Mouse (Mus musculus): ENCODE measurements around the gene Map1a. TPM values are rescaled to one million over a fixed set of nuclear protein-coding genes. Genes with fewer than 3 reads are reported as not detected.

Map1a gene
- total and polyA plus RNA-seq, 3 experiments, result 0.77 to 9.4 TPM; not detected in 1

Other genes with a start within 250 kb of the Map1a start
- not detected in 2 replicates for gene Tgm5, start 203.8 kb upstream of the Map1a start, total RNA-seq (2012; rRNA removed)
- gene Tgm5, start 203.8 kb upstream of the Map1a start, polyA plus RNA-seq (2012; ENCODE audit: insufficient read depth in 1 of 2, insufficient read length in 2 of 2, low read depth in 1 of 2, low replicate concordance in 2 of 2, missing spikeins in 1 of 2), result not detected
- gene Tgm7, start 179.8 kb upstream of the Map1a start, total RNA-seq (2012; rRNA removed), result not detected in 2 replicates
- gene Tgm7, start 179.8 kb upstream of the Map1a start, polyA plus RNA-seq (2012; ENCODE audit: insufficient read depth in 1 of 2, insufficient read length in 2 of 2, low read depth in 1 of 2, low replicate concordance in 2 of 2, missing spikeins in 1 of 2), result not detected
- 9.3 and 10.8 TPM in 2 replicates for gene Adal, start 149.2 kb upstream of the Map1a start, total RNA-seq (2012; rRNA removed)
- 100 to 1,000 TPM in 1 of 2 experiments, 10 to 100 TPM in 1; 12.1 to 101 TPM for gene Adal, start 149.2 kb upstream of the Map1a start, polyA plus RNA-seq (2012; ENCODE audit: insufficient read depth in 1 of 2, insufficient read length in 2 of 2, low read depth in 1 of 2, low replicate concordance in 2 of 2, missing spikeins in 1 of 2)
- 9.4 and 13.2 TPM in 2 replicates for gene Lcmt2, start 148.9 kb upstream of the Map1a start, total RNA-seq (2012; rRNA removed)
- gene Lcmt2, start 148.9 kb upstream of the Map1a start, polyA plus RNA-seq (2012; ENCODE audit: insufficient read depth in 1 of 2, insufficient read length in 2 of 2, low read depth in 1 of 2, low replicate concordance in 2 of 2, missing spikeins in 1 of 2), result 10 to 100 TPM in 1 of 2 experiments, not detected in 1; 12.9 TPM
- gene Tubgcp4, start 118.9 kb upstream of the Map1a start, total RNA-seq (2012; rRNA removed), result 27.9 and 31.3 TPM in 2 replicates
- gene Tubgcp4, start 118.9 kb upstream of the Map1a start, polyA plus RNA-seq (2012; ENCODE audit: insufficient read depth in 1 of 2, insufficient read length in 2 of 2, low read depth in 1 of 2, low replicate concordance in 2 of 2, missing spikeins in 1 of 2), result 10 to 100 TPM in 1 of 2 experiments, not detected in 1; 38.9 TPM
- 6.5 and 6.7 TPM in 2 replicates for gene Zscan29, start 118.5 kb upstream of the Map1a start, total RNA-seq (2012; rRNA removed)
- gene Zscan29, start 118.5 kb upstream of the Map1a start, polyA plus RNA-seq (2012; ENCODE audit: insufficient read depth in 1 of 2, insufficient read length in 2 of 2, low read depth in 1 of 2, low replicate concordance in 2 of 2, missing spikeins in 1 of 2), result 100 to 1,000 TPM in 1 of 2 experiments, 10 to 100 TPM in 1; 10.2 to 199 TPM
- 13.4 and 16.6 TPM in 2 replicates for gene Trp53bp1, start 18.2 kb upstream of the Map1a start, total RNA-seq (2012; rRNA removed)
- gene Trp53bp1, start 18.2 kb upstream of the Map1a start, polyA plus RNA-seq (2012; ENCODE audit: insufficient read depth in 1 of 2, insufficient read length in 2 of 2, low read depth in 1 of 2, low replicate concordance in 2 of 2, missing spikeins in 1 of 2), result 100 to 1,000 TPM in 1 of 2 experiments, 10 to 100 TPM in 1; 37.3 to 160 TPM
- gene Ppip5k1, start 65.8 kb downstream of the Map1a start, total RNA-seq (2012; rRNA removed), result 8.7 and 10.4 TPM in 2 replicates
- 10 to 100 TPM in 1 of 2 experiments, not detected in 1; 14.8 TPM for gene Ppip5k1, start 65.8 kb downstream of the Map1a start, polyA plus RNA-seq (2012; ENCODE audit: insufficient read depth in 1 of 2, insufficient read length in 2 of 2, low read depth in 1 of 2, low replicate concordance in 2 of 2, missing spikeins in 1 of 2)
- not detected in 2 replicates for gene Ckmt1, start 68.1 kb downstream of the Map1a start, total RNA-seq (2012; rRNA removed)
- gene Ckmt1, start 68.1 kb downstream of the Map1a start, polyA plus RNA-seq (2012; ENCODE audit: insufficient read depth in 1 of 2, insufficient read length in 2 of 2, low read depth in 1 of 2, low replicate concordance in 2 of 2, missing spikeins in 1 of 2), result not detected
- not detected in 2 replicates for gene Strc, start 97.6 kb downstream of the Map1a start, total RNA-seq (2012; rRNA removed)
- gene Strc, start 97.6 kb downstream of the Map1a start, polyA plus RNA-seq (2012; ENCODE audit: insufficient read depth in 1 of 2, insufficient read length in 2 of 2, low read depth in 1 of 2, low replicate concordance in 2 of 2, missing spikeins in 1 of 2), result not detected
- gene Pdia3, start 124.2 kb downstream of the Map1a start, total RNA-seq (2012; rRNA removed), result 70.7 and 89.4 TPM in 2 replicates
- gene Pdia3, start 124.2 kb downstream of the Map1a start, polyA plus RNA-seq (2012; ENCODE audit: insufficient read depth in 1 of 2, insufficient read length in 2 of 2, low read depth in 1 of 2, low replicate concordance in 2 of 2, missing spikeins in 1 of 2), result 100 to 1,000 TPM; 471 to 473 TPM
- gene Catsper2, start 124.2 kb downstream of the Map1a start, total RNA-seq (2012; rRNA removed), result 1.1 and 1.2 TPM in 2 replicates
- 1 to 10 TPM in 1 of 2 experiments, not detected in 1; 2.5 TPM for gene Catsper2, start 124.2 kb downstream of the Map1a start, polyA plus RNA-seq (2012; ENCODE audit: insufficient read depth in 1 of 2, insufficient read length in 2 of 2, low read depth in 1 of 2, low replicate concordance in 2 of 2, missing spikeins in 1 of 2)
- gene Ell3, start 154.7 kb downstream of the Map1a start, total RNA-seq (2012; rRNA removed), result not detected in 2 replicates
- not detected for gene Ell3, start 154.7 kb downstream of the Map1a start, polyA plus RNA-seq (2012; ENCODE audit: insufficient read depth in 1 of 2, insufficient read length in 2 of 2, low read depth in 1 of 2, low replicate concordance in 2 of 2, missing spikeins in 1 of 2)
- 352 and 370 TPM in 2 replicates for gene Serf2, start 159.6 kb downstream of the Map1a start, total RNA-seq (2012; rRNA removed)
- 100 to 1,000 TPM in 1 of 2 experiments, not detected in 1; 469 TPM for gene Serf2, start 159.6 kb downstream of the Map1a start, polyA plus RNA-seq (2012; ENCODE audit: insufficient read depth in 1 of 2, insufficient read length in 2 of 2, low read depth in 1 of 2, low replicate concordance in 2 of 2, missing spikeins in 1 of 2)
- 8.5 and 17.6 TPM in 2 replicates for gene Hypk, start 163.7 kb downstream of the Map1a start, total RNA-seq (2012; rRNA removed)
- 10 to 100 TPM in 1 of 2 experiments, not detected in 1; 79.7 TPM for gene Hypk, start 163.7 kb downstream of the Map1a start, polyA plus RNA-seq (2012; ENCODE audit: insufficient read depth in 1 of 2, insufficient read length in 2 of 2, low read depth in 1 of 2, low replicate concordance in 2 of 2, missing spikeins in 1 of 2)
- gene Serinc4, start 167.2 kb downstream of the Map1a start, total RNA-seq (2012; rRNA removed), result 0.75 and 1.2 TPM in 2 replicates
- under 1 TPM in 1 of 2 experiments, not detected in 1; 0.38 TPM for gene Serinc4, start 167.2 kb downstream of the Map1a start, polyA plus RNA-seq (2012; ENCODE audit: insufficient read depth in 1 of 2, insufficient read length in 2 of 2, low read depth in 1 of 2, low replicate concordance in 2 of 2, missing spikeins in 1 of 2)
- 17.2 and 20.3 TPM in 2 replicates for gene Mfap1b, start 184.5 kb downstream of the Map1a start, total RNA-seq (2012; rRNA removed)
- 10 to 100 TPM in 1 of 2 experiments, not detected in 1; 19.1 TPM for gene Mfap1b, start 184.5 kb downstream of the Map1a start, polyA plus RNA-seq (2012; ENCODE audit: insufficient read depth in 1 of 2, insufficient read length in 2 of 2, low read depth in 1 of 2, low replicate concordance in 2 of 2, missing spikeins in 1 of 2)
- gene Mfap1a, start 217.1 kb downstream of the Map1a start, total RNA-seq (2012; rRNA removed), result 23.5 and 23.8 TPM in 2 replicates
- gene Mfap1a, start 217.1 kb downstream of the Map1a start, polyA plus RNA-seq (2012; ENCODE audit: insufficient read depth in 1 of 2, insufficient read length in 2 of 2, low read depth in 1 of 2, low replicate concordance in 2 of 2, missing spikeins in 1 of 2), result 10 to 100 TPM in 1 of 2 experiments, not detected in 1; 29.3 TPM
- 23.2 and 23.5 TPM in 2 replicates for gene Wdr76, start 217.1 kb downstream of the Map1a start, total RNA-seq (2012; rRNA removed)
- 10 to 100 TPM in 1 of 2 experiments, not detected in 1; 21.8 TPM for gene Wdr76, start 217.1 kb downstream of the Map1a start, polyA plus RNA-seq (2012; ENCODE audit: insufficient read depth in 1 of 2, insufficient read length in 2 of 2, low read depth in 1 of 2, low replicate concordance in 2 of 2, missing spikeins in 1 of 2)